Mouse (Mus musculus) heart, postnatal 0 days (tissue): ENCODE data around the gene Mrpl49. TPM values are rescaled to one million over a fixed set of nuclear protein-coding genes. Genes with fewer than 3 reads are reported as not detected.

Source experiments
- ATAC-seq: fragments of 200-750 bp; cut with Nextera tagmentation; 2 replicates; pipeline ENCODE4 v1.8.0; 2017; ENCODE audit warnings: low read depth, moderate number of reproducible peaks, moderate library complexity; ENCODE audit not compliant: insufficient read depth
- DNase-seq: peaks from one replicate; pipeline ENCODE4 v3.0.0-alpha.2; 2016; ENCODE audit warnings: low spot score
- H3K27ac ChIP-seq: fragments of 300-500 bp; sonication (generic); 2 replicates; pipeline ENCODE4 v1.5.1; 2014; ENCODE audit warnings: low read depth, mild to moderate bottlenecking
- H3K27me3 ChIP-seq: fragments of 300-500 bp; sonication (generic); 2 replicates; pipeline ENCODE4 v1.6.1; 2014; ENCODE audit warnings: low read length, mixed read lengths; ENCODE audit not compliant: control insufficient read depth, insufficient read depth
- H3K36me3 ChIP-seq: fragments of 300-500 bp; sonication (generic); replicated peaks from 2 replicates; pipeline ENCODE4 v1.6.1; 2014; ENCODE audit warnings: low read length, mixed read lengths; ENCODE audit not compliant: control insufficient read depth, insufficient read depth
- H3K4me1 ChIP-seq: fragments of 300-500 bp; sonication (generic); 2 replicates; pipeline ENCODE4 v1.6.1; 2014; ENCODE audit warnings: antibody characterized with exemption; ENCODE audit not compliant: control insufficient read depth, insufficient read depth
- H3K4me2 ChIP-seq: fragments of 300-500 bp; sonication (generic); 2 replicates; pipeline ENCODE4 v1.6.1; 2014; ENCODE audit warnings: low read depth, mild to moderate bottlenecking, low read length, moderate library complexity
- H3K4me3 ChIP-seq: fragments of 300-500 bp; sonication (generic); 2 replicates; pipeline ENCODE4 v1.5.1; 2014; ENCODE audit warnings: low read depth, low read length
- H3K9ac ChIP-seq: fragments of 300-500 bp; sonication (generic); replicated peaks from 2 replicates; pipeline ENCODE4 v1.6.1; 2014; ENCODE audit warnings: low read depth, low read length, mixed read lengths
- H3K9me3 ChIP-seq: fragments of 300-500 bp; sonication (generic); replicated peaks from 2 replicates; pipeline ENCODE4 v1.6.1; 2016; ENCODE audit warnings: low read length; ENCODE audit not compliant: control insufficient read depth
- CTCF ChIP-seq: IDR thresholded peaks from 2 replicates; pipeline ENCODE4 v1.5.1; 2016; ENCODE audit warnings: antibody characterized with exemption, control low read depth, low read depth
- EP300 ChIP-seq: IDR thresholded peaks from 2 replicates; pipeline ENCODE4 v1.6.1; 2016; ENCODE audit warnings: antibody characterized with exemption, low read depth
- WGBS: fragments of 180-500 bp; shearing (Covaris S2); extraction: QIAGEN DNeasy Blood & Tissue Kit; methylation state at CpG from one replicate; pipeline ENCODE4 v1.1.7; 2014; 5-methylcytosine and 5-hydroxymethylcytosine counted together
- microRNA-seq: library from miRNA; unstranded; fragments of <30 nt; microRNA quantifications from one replicate; pipeline ENCODE4, GENCODE M21; 2016
- polyA plus RNA-seq: library from polyadenylated mRNA; unstranded; fragments of >200 nt; fragmentation: Nextera tagmentation; extraction: Ambion mirVana; gene quantifications from 2 replicates; pipeline ENCODE4 v1.2.1, GENCODE M21; 2015
- total RNA-seq: library from RNA; depleted of rRNA; stranded (reverse); fragments of >200 nt; gene quantifications from 2 replicates; pipeline ENCODE4 v1.2.3, GENCODE M21; 2014; ENCODE audit warnings: low replicate concordance; rRNA removed

Mrpl49 gene
- total and polyA plus RNA-seq, 2 experiments from 2014 or later: 37.1 to 49.7 TPM

- DNase-seq (peak; percentile 42), ATAC-seq (peak; percentile 77)
- peak overlapping the region; percentile 91 for H3K4me2 ChIP-seq
- H3K9me3 ChIP-seq: no peaks in the 10 kb centered on the region
- H3K9ac ChIP-seq: peak overlapping the region; percentile 63
- peaks cover 6% of the 10 kb centered on the region for H3K4me1 ChIP-seq
- peak overlapping the region; percentile 74 for H3K27ac ChIP-seq
- H3K36me3 ChIP-seq: peaks cover 3% of the 10 kb centered on the region; the same call in 1 of the 2 replicates
- no peaks in the 10 kb centered on the region; the same call in 1 of the 2 replicates for H3K27me3 ChIP-seq
- TF ChIP-seq EP300 (no peak), CTCF (no peak)
- WGBS: 1% methylated on average over 15 of the region's 18 CpGs
- peak overlapping the region; percentile 65 for H3K4me3 ChIP-seq
Measured at GRCm38 (mm10) chr19:6014991-6015510, 42.5 kb downstream of the Mrpl49 start.

- H3K4me1 ChIP-seq: peaks cover 6% of the 10 kb centered on the region
- H3K27ac ChIP-seq: no peak overlapping the region
- no peak for ATAC-seq
- 90% methylated on average over 10 of the region's 10 CpGs for WGBS
- no peak overlapping the region for H3K9ac ChIP-seq
- H3K27me3 ChIP-seq: no peaks in the 10 kb centered on the region; the same call in 1 of the 2 replicates
- no peak for TF ChIP-seq CTCF
- TF ChIP-seq EP300: no peak
- H3K36me3 ChIP-seq: peaks cover 8% of the 10 kb centered on the region; the same call in 1 of the 2 replicates
- no peak for DNase-seq
- no peaks in the 10 kb centered on the region for H3K9me3 ChIP-seq
- H3K4me3 ChIP-seq: no peak overlapping the region
- H3K4me2 ChIP-seq: no peak overlapping the region
Measured at GRCm38 (mm10) chr19:6013691-6014090, 43.9 kb downstream of the Mrpl49 start.

GRCm38 (mm10) chr19:6009137-6009536, 48.4 kb downstream of the Mrpl49 start:
- 82% methylated on average over 8 of the region's 8 CpGs for WGBS
- Histone ChIP-seq H3K4me3 (no peak overlapping the region), H3K27me3 (no peaks in the 10 kb centered on the region; the same call in 1 of the 2 replicates), H3K9me3 (no peaks in the 10 kb centered on the region), H3K4me2 (no peak overlapping the region), H3K9ac (no peak overlapping the region), H3K27ac (no peak overlapping the region), H3K4me1 (no peaks in the 10 kb centered on the region), H3K36me3 (peaks cover 14% of the 10 kb centered on the region)
- ATAC-seq (no peak), DNase-seq (no peak)
- TF ChIP-seq CTCF (no peak), EP300 (no peak)

GRCm38 (mm10) chr19:6007013-6007412, 50.6 kb downstream of the Mrpl49 start:
- H3K9me3 ChIP-seq: no peaks in the 10 kb centered on the region
- H3K4me2 ChIP-seq: no peak overlapping the region
- 90% methylated on average over 13 of the region's 13 CpGs for WGBS
- H3K27ac ChIP-seq: no peak overlapping the region
- no peak overlapping the region for H3K4me3 ChIP-seq
- peaks cover 14% of the 10 kb centered on the region for H3K36me3 ChIP-seq
- ATAC-seq: no peak
- no peaks in the 10 kb centered on the region for H3K4me1 ChIP-seq
- H3K9ac ChIP-seq: no peak overlapping the region
- TF ChIP-seq CTCF: no peak
- no peak for TF ChIP-seq EP300
- no peaks in the 10 kb centered on the region for H3K27me3 ChIP-seq
- DNase-seq: no peak

GRCm38 (mm10) chr19:6005541-6005940, 52.0 kb downstream of the Mrpl49 start:
- Histone ChIP-seq H3K27me3 (no peaks in the 10 kb centered on the region), H3K4me1 (no peaks in the 10 kb centered on the region), H3K36me3 (peaks cover 14% of the 10 kb centered on the region), H3K9me3 (no peaks in the 10 kb centered on the region), H3K4me2 (no peak overlapping the region), H3K27ac (no peak overlapping the region), H3K9ac (no peak overlapping the region), H3K4me3 (no peak overlapping the region)
- 67% methylated on average over 11 of the region's 11 CpGs for WGBS
- ATAC-seq (no peak), DNase-seq (no peak)
- TF ChIP-seq CTCF (no peak), EP300 (no peak)

Small RNAs within 50 kb of the gene (microRNA-seq; reads per million reads assigned to microRNA genes)
- 1.4 reads per million for gene Mir6988

Other genes starting within 250 kb of the Mrpl49 start
- 29.1 and 53.8 TPM in 2 replicates for gene Frmd8, start 182.5 kb downstream of the Mrpl49 start, total RNA-seq
- 12.8 and 14.9 TPM in 2 replicates for gene Frmd8, start 182.5 kb downstream of the Mrpl49 start, polyA plus RNA-seq
- 3.1 and 4.8 TPM in 2 replicates for gene Slc25a45, start 180.0 kb downstream of the Mrpl49 start, total RNA-seq
- gene Slc25a45, start 180.0 kb downstream of the Mrpl49 start, polyA plus RNA-seq: 2.8 and 2.9 TPM in 2 replicates
- 0.81 and 3.3 TPM in 2 replicates for gene Tigd3, start 163.6 kb downstream of the Mrpl49 start, total RNA-seq
- gene Tigd3, start 163.6 kb downstream of the Mrpl49 start, polyA plus RNA-seq: 0.85 and 0.91 TPM in 2 replicates
- 57.8 and 91.8 TPM in 2 replicates for gene Dpf2, start 144.8 kb downstream of the Mrpl49 start, total RNA-seq
- 60.5 and 61.4 TPM in 2 replicates for gene Dpf2, start 144.8 kb downstream of the Mrpl49 start, polyA plus RNA-seq
- gene Cdc42ep2, start 133.0 kb downstream of the Mrpl49 start, total RNA-seq: 15.7 and 17.4 TPM in 2 replicates
- gene Cdc42ep2, start 133.0 kb downstream of the Mrpl49 start, polyA plus RNA-seq: 8.8 and 9.5 TPM in 2 replicates
- gene Pola2, start 93.6 kb downstream of the Mrpl49 start, total RNA-seq: 44.7 and 64.3 TPM in 2 replicates
- gene Pola2, start 93.6 kb downstream of the Mrpl49 start, polyA plus RNA-seq: 32.7 and 34.1 TPM in 2 replicates
- gene Slc22a20, start 71.6 kb downstream of the Mrpl49 start, total RNA-seq: not detected in 2 replicates
- gene Slc22a20, start 71.6 kb downstream of the Mrpl49 start, polyA plus RNA-seq: not detected in 2 replicates
- 18.9 and 19.3 TPM in 2 replicates for gene Capn1, start 41.9 kb downstream of the Mrpl49 start, total RNA-seq
- 4.9 and 5.3 TPM in 2 replicates for gene Capn1, start 41.9 kb downstream of the Mrpl49 start, polyA plus RNA-seq
- gene Syvn1, start 11.2 kb downstream of the Mrpl49 start, total RNA-seq: 12.0 and 16.0 TPM in 2 replicates
- 9.2 and 10.2 TPM in 2 replicates for gene Syvn1, start 11.2 kb downstream of the Mrpl49 start, polyA plus RNA-seq
- 562 and 833 TPM in 2 replicates for gene Fau, start 59 bp upstream of the Mrpl49 start, total RNA-seq
- 484 and 508 TPM in 2 replicates for gene Fau, start 59 bp upstream of the Mrpl49 start, polyA plus RNA-seq
- gene Znhit2, start 3.4 kb upstream of the Mrpl49 start, total RNA-seq: 46.7 and 58.4 TPM in 2 replicates
- gene Znhit2, start 3.4 kb upstream of the Mrpl49 start, polyA plus RNA-seq: 21.4 and 22.7 TPM in 2 replicates
- gene Tm7sf2, start 10.6 kb upstream of the Mrpl49 start, total RNA-seq: 13.1 and 14.4 TPM in 2 replicates
- gene Tm7sf2, start 10.6 kb upstream of the Mrpl49 start, polyA plus RNA-seq: 3.2 and 3.3 TPM in 2 replicates
- 55.2 and 59.7 TPM in 2 replicates for gene Vps51, start 19.4 kb upstream of the Mrpl49 start, total RNA-seq
- gene Vps51, start 19.4 kb upstream of the Mrpl49 start, polyA plus RNA-seq: 32.5 and 35.8 TPM in 2 replicates
- not detected in 2 replicates for gene Tmem262, start 22.2 kb upstream of the Mrpl49 start, total RNA-seq
- not detected in 2 replicates for gene Tmem262, start 22.2 kb upstream of the Mrpl49 start, polyA plus RNA-seq
- not detected in 2 replicates for gene Gm28374, start 24.5 kb upstream of the Mrpl49 start, total RNA-seq
- 0.72 and 0.99 TPM in 2 replicates for gene Gm28374, start 24.5 kb upstream of the Mrpl49 start, polyA plus RNA-seq
- gene Zfpl1, start 27.2 kb upstream of the Mrpl49 start, total RNA-seq: 50.8 and 55.5 TPM in 2 replicates
- 36.1 and 37.5 TPM in 2 replicates for gene Zfpl1, start 27.2 kb upstream of the Mrpl49 start, polyA plus RNA-seq
- gene Cdca5, start 27.2 kb upstream of the Mrpl49 start, total RNA-seq: 2.2 and 6.8 TPM in 2 replicates
- 5.7 and 6.4 TPM in 2 replicates for gene Cdca5, start 27.2 kb upstream of the Mrpl49 start, polyA plus RNA-seq
- not detected in 2 replicates for gene AC131692.1, start 36.6 kb upstream of the Mrpl49 start, total RNA-seq
- not detected in 2 replicates for gene AC131692.1, start 36.6 kb upstream of the Mrpl49 start, polyA plus RNA-seq
- not detected in 2 replicates for gene Naaladl1, start 48.0 kb upstream of the Mrpl49 start, total RNA-seq
- gene Naaladl1, start 48.0 kb upstream of the Mrpl49 start, polyA plus RNA-seq: 0.07 TPM in 1 of 2 replicates, not detected in the other
- gene Sac3d1, start 60.9 kb upstream of the Mrpl49 start, total RNA-seq: 46.5 and 48.8 TPM in 2 replicates
- 25.1 and 25.8 TPM in 2 replicates for gene Sac3d1, start 60.9 kb upstream of the Mrpl49 start, polyA plus RNA-seq
- 30.5 and 55.7 TPM in 2 replicates for gene Snx15, start 70.5 kb upstream of the Mrpl49 start, total RNA-seq
- 17.5 and 18.5 TPM in 2 replicates for gene Snx15, start 70.5 kb upstream of the Mrpl49 start, polyA plus RNA-seq
- gene Batf2, start 83.2 kb upstream of the Mrpl49 start, total RNA-seq: 0.46 TPM in 1 of 2 replicates, not detected in the other
- gene Batf2, start 83.2 kb upstream of the Mrpl49 start, polyA plus RNA-seq: 0.16 and 0.18 TPM in 2 replicates
- gene Arl2, start 83.8 kb upstream of the Mrpl49 start, total RNA-seq: 59.2 and 75.1 TPM in 2 replicates
- 96.6 and 105 TPM in 2 replicates for gene Arl2, start 83.8 kb upstream of the Mrpl49 start, polyA plus RNA-seq
- gene Majin, start 126.6 kb upstream of the Mrpl49 start, total RNA-seq: not detected in 2 replicates
- gene Majin, start 126.6 kb upstream of the Mrpl49 start, polyA plus RNA-seq: not detected in 2 replicates
- not detected in 2 replicates for gene Gpha2, start 168.6 kb upstream of the Mrpl49 start, total RNA-seq
- not detected in 2 replicates for gene Gpha2, start 168.6 kb upstream of the Mrpl49 start, polyA plus RNA-seq
- 20.6 and 40.3 TPM in 2 replicates for gene Ppp2r5b, start 178.1 kb upstream of the Mrpl49 start, total RNA-seq
- 18.3 and 18.6 TPM in 2 replicates for gene Ppp2r5b, start 178.1 kb upstream of the Mrpl49 start, polyA plus RNA-seq
- gene Atg2a, start 183.9 kb upstream of the Mrpl49 start, total RNA-seq: 18.9 and 24.5 TPM in 2 replicates
- 4.7 and 5.6 TPM in 2 replicates for gene Atg2a, start 183.9 kb upstream of the Mrpl49 start, polyA plus RNA-seq
- gene Ehd1, start 218.9 kb upstream of the Mrpl49 start, total RNA-seq: 127 and 200 TPM in 2 replicates
- 56.4 and 60.3 TPM in 2 replicates for gene Ehd1, start 218.9 kb upstream of the Mrpl49 start, polyA plus RNA-seq
- gene Cdc42bpg, start 248.7 kb upstream of the Mrpl49 start, total RNA-seq: 4.8 and 9.5 TPM in 2 replicates
- gene Cdc42bpg, start 248.7 kb upstream of the Mrpl49 start, polyA plus RNA-seq: 0.49 and 0.51 TPM in 2 replicates